Mouse (Mus musculus) G1E (cell line): Measurements from ENCODE around the gene Faap20.

Experiments
- CTCF ChIP-seq: IDR thresholded peaks from 2 replicates; pipeline ENCODE4 v1.5.1; 2012; ENCODE audit warnings: low read depth, low read length, inconsistent platforms, mixed read lengths
- GATA1 ChIP-seq: IDR thresholded peaks from 2 replicates; pipeline ENCODE4 v1.6.1; 2012; ENCODE audit warnings: borderline replicate concordance, low read length, inconsistent platforms, mixed read lengths

GRCm38 (mm10) chr4:155268382-155268781, 18.8 kb downstream of the Faap20 start:
- TF ChIP-seq CTCF, result no peak
- no peak for TF ChIP-seq GATA1
